ENCODE assay signal across 8 mouse cellular contexts in the genomic region with DNA sequence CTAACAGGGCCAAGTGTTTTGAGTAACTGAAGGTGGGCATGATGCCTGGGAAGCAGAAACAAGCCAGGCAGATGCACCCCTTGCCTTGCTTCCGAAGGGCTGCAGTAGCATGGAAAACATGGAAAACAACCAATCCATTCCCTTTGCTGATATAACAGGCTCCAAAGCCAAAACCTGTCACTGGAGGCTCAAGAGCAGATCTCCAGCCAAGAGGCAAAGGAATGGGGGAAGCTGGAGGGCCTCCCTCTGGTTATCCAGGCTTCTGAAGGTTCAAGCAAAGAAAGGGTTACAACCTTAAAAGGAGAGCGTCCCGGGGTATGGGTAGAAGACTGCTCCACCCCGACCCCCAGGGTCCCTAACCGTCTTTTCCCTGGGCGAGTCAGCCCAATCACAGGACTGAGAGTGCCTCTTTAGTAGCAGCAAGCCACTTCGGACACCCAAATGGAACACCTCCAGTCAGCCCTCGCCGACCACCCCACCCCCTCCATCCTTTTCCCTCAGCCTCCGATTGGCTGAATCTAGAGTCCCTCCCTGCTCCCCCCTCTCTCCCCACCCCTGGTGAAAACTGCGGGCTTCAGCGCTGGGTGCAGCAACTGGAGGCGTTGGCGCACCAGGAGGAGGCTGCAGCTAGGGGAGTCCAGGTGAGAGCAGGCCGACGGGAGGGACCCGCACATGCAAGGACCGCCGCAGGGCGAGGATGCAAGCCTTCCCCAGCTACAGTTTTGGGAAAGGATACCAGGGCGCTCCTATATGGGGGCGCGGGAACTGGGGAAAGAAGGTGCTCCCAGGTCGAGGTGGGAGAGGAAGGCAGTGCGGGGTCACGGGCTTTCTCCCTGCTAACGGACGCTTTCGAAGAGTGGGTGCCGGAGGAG. TPM values are rescaled to one million over a fixed set of nuclear protein-coding genes. Genes with fewer than 3 reads are reported as not detected.
DNase-seq lines count a peak whose midpoint lies in the region; ATAC-seq lines count a peak whose summit lies in the region.

A gene (plus strand): TSS at position 549 of the 872 bp plus-strand sequence.

- ATAC-seq in inflammation-experienced regulatory T-cells, adult 6 months: peak; percentile 46
- no peak for ATAC-seq in monocyte, adult 5-6 weeks (replicated peaks; ENCODE audit: insufficient number of reproducible peaks, low FRiP score, low TSS enrichment, poor library complexity, severe bottlenecking)

- DNase-seq in urinary bladder, adult 2 months (ENCODE audit: low spot score): no peak
- DNase-seq in urinary bladder, postnatal 10 days (ENCODE audit: low spot score): no peak
- peak; percentile 36 for DNase-seq in embryo, embryonic 10.5 days (ENCODE audit: low spot score)
- DNase-seq in gastrocnemius, postnatal 36 days: peak; percentile 38 to 41
- peak; percentile 78 to 89 for DNase-seq in left cerebral cortex, postnatal 25 days (ENCODE audit: low spot score in 2 of 2)
- DNase-seq in thymus, postnatal 10 days (ENCODE audit: low spot score in 2 of 2): peak; percentile 83 to 86

- intact Hi-C loops in gastrocnemius, postnatal 36 days (cut with DNase I): loop anchor here (10.0 kb wide), 1 partner anchor 298 kb away; a partner anchor contains a TSS
- intact Hi-C loops in left cerebral cortex, postnatal 25 days (cut with DNase I): loop anchor here (1.0 to 5.0 kb wide), 3 partner anchors 24 to 56 kb away; a partner anchor contains a TSS

RNA-seq across cellular contexts. Expression of the gene that starts here (rescaled TPM):
- polyA plus RNA-seq in urinary bladder, adult 2 months (2012; rRNA removed): 93.6 and 128 TPM in 2 replicates
- 10 to 100 TPM; 13.2 to 18.7 TPM for total RNA-seq in gastrocnemius, postnatal 36 days (2021)
- polyA plus RNA-seq in inflammation-experienced regulatory T-cells, adult 6 months (2017; shearing (Covaris generic)): 100 to 1,000 TPM; 179 to 228 (median 209) TPM
- 100 to 1,000 TPM; 826 to 894 TPM for total RNA-seq in left cerebral cortex, postnatal 25 days (2021)
- total RNA-seq in monocyte, adult 5-6 weeks (2017): 14.7 to 67.2 TPM (median 34.3 TPM) in 3 replicates

Comparison
In these comparisons a context has a peak if more than half of its experiments do, and no peak if none do; other contexts are left out.
1. RNA of the gene that starts here (total RNA-seq): 826 to 894 TPM in left cerebral cortex, postnatal 25 days; 14.7 to 67.2 TPM in monocyte, adult 5-6 weeks and 13.2 to 18.7 TPM in gastrocnemius, postnatal 36 days; every median in the first group is over 10 times any median in the second.
2. DNase-seq: peak in embryo, embryonic 10.5 days (single experiment), gastrocnemius, postnatal 36 days (2 of 2), left cerebral cortex, postnatal 25 days (2 of 2) and thymus, postnatal 10 days (2 of 2); none in urinary bladder, adult 2 months (single experiment) and urinary bladder, postnatal 10 days (single experiment).